Mouse (Mus musculus): Measurements from ENCODE around the gene Rasal3. TPM values are rescaled to one million over a fixed set of nuclear protein-coding genes. Genes with fewer than 3 reads are reported as not detected.

Gene Rasal3
- polyA plus RNA-seq (2014; fragmentation: Nextera tagmentation; extraction: Ambion mirVana), result 2.1 and 2.2 TPM in 2 replicates

DNA sequence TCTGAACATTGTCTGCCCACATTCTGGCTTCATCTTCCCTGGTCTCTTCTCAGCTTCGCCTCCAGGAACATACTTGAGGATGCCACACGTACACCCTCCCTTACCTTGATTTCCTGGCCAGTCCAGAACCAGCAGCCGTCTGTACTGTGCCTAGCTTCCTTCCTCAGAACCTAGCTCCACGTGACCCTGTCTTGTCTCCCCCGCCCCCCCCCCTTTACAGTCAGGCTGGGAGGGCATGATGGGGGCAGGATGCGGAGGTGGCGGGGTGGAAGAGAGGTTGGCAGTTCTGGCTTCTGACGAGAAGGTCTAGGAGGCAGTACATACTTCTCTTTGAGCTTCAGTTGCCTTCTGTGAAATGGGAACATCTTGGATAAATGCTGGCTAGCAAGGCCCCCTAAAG, at the start of gene Rasal3:
TSS of gene Rasal3 (minus strand) at position 167 of the 400 bp plus-strand sequence.
- Histone ChIP-seq H3K4me1 (replicated peaks; ENCODE audit: control insufficient read depth, insufficient read depth, low read length) (no peaks in the 10 kb centered on the region), H3K27me3 (replicated peaks; ENCODE audit: control insufficient read depth, insufficient read depth, low read length) (peaks cover 12% of the 10 kb centered on the region), H3K27ac (ENCODE audit: low read depth) (no peak within 1 kb of the TSS), H3K4me3 (ENCODE audit: low read depth, low read length) (no peak within 1 kb of the TSS), H3K9ac (ENCODE audit: low read length) (no peak within 1 kb of the TSS), H3K36me3 (ENCODE audit: control insufficient read depth, insufficient read depth, low read length) (no peaks in the 10 kb centered on the region), H3K4me2 (ENCODE audit: low read length) (no peak within 1 kb of the TSS), H3K9me3 (ENCODE audit: control insufficient read depth, low read length) (no peaks in the 10 kb centered on the region)
- DNase-seq (ENCODE audit: low spot score) (no peak), ATAC-seq (replicated peaks; ENCODE audit: low FRiP score, low TSS enrichment, low read depth) (no peak)
- WGBS, result 62% methylated on average over 8 of the region's 8 CpGs

DNA sequence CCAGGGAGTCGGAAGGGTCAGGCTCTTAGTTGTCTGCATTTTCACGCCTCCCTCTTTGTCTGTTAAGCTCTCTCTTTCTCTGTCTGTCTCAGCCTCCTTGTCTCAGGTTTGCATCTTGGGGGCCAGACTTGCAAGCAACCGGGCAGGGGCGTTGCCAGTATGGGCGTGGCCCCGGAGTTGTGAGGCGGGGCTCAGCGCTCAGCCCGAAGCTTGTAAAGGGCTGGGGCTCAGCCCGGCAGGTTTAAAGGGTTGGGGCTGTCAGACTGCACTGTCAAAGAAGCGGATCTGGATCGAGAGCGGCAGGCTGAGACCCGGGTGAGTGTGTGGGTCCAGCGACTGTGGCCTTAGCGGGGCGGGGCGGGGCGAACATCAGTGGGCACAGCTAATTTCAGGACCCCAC, 49.1 kb upstream of the Rasal3 start, which contains the start of gene Cyp4f39:
TSS of gene Cyp4f39 (plus strand) at position 242 of the 400 bp plus-strand sequence.
- ATAC-seq (replicated peaks; ENCODE audit: low FRiP score, low TSS enrichment, low read depth), result no peak
- Histone ChIP-seq H3K27ac (ENCODE audit: low read depth) (no peak within 1 kb of the TSS), H3K27me3 (replicated peaks; ENCODE audit: control insufficient read depth, insufficient read depth, low read length) (peaks cover 15% of the 10 kb centered on the region; the same call in 1 of the 2 replicates), H3K9me3 (ENCODE audit: control insufficient read depth, low read length) (no peaks in the 10 kb centered on the region), H3K9ac (ENCODE audit: low read length) (no peak within 1 kb of the TSS), H3K4me2 (ENCODE audit: low read length) (peak within 1 kb of the TSS; percentile 53), H3K36me3 (ENCODE audit: control insufficient read depth, insufficient read depth, low read length) (no peaks in the 10 kb centered on the region), H3K4me3 (ENCODE audit: low read depth, low read length) (0 out of 2 replicates have a peak within 1 kb of the TSS, but pooled peaks have one; percentile 14), H3K4me1 (replicated peaks; ENCODE audit: control insufficient read depth, insufficient read depth, low read length) (no peaks in the 10 kb centered on the region)
- WGBS, result 2% methylated on average over 19 of the region's 19 CpGs
- peak; percentile 58 for DNase-seq (ENCODE audit: low spot score)

DNA sequence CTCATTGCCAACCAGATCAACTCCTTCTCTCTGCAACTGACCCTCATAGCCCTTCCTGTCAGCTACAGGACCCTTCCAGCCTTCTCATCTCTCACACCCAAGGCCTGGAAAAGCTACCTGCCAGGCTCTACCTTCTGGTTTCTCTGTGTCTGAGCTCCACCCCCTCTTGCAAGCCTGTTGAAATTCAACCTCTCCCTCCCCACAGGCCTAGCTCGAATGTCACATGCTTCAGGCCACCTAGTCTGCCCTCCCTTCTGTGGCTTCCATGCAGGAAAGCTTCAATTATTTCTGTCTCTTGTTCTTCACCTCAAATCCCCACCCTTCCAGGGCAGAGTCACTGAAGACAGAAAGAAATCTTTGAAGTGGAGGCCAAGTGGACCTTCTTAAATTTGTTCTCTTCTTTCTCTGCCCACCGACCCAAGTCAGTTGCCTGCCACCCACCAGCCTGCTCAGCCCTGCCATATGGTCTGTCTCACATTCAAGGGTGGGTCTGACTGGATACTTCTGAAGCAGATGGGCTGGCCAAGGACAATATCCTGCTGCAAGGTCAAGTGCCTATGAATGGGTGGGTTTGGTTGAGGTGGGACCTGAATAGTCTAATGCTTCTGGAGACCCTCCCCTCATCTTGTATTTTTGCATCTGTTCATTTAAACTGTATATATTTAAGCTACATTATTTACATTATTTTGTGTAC, 47.6 kb upstream of the Rasal3 start:
- H3K9ac ChIP-seq (ENCODE audit: low read length), result no peak overlapping the region
- DNase-seq (ENCODE audit: low spot score) (no peak), ATAC-seq (replicated peaks; ENCODE audit: low FRiP score, low TSS enrichment, low read depth) (no peak)
- no peak overlapping the region for H3K27ac ChIP-seq (ENCODE audit: low read depth)
- H3K4me3 ChIP-seq (ENCODE audit: low read depth, low read length), result no peak overlapping the region
- peaks cover 15% of the 10 kb centered on the region; the same call in 1 of the 2 replicates for H3K27me3 ChIP-seq (replicated peaks; ENCODE audit: control insufficient read depth, insufficient read depth, low read length)
- WGBS, result 22% methylated on average over 2 of the region's 2 CpGs
- H3K4me1 ChIP-seq (replicated peaks; ENCODE audit: control insufficient read depth, insufficient read depth, low read length), result no peaks in the 10 kb centered on the region
- no peaks in the 10 kb centered on the region for H3K36me3 ChIP-seq (ENCODE audit: control insufficient read depth, insufficient read depth, low read length)
- H3K9me3 ChIP-seq (ENCODE audit: control insufficient read depth, low read length), result no peaks in the 10 kb centered on the region
- H3K4me2 ChIP-seq (ENCODE audit: low read length), result no peak overlapping the region

DNA sequence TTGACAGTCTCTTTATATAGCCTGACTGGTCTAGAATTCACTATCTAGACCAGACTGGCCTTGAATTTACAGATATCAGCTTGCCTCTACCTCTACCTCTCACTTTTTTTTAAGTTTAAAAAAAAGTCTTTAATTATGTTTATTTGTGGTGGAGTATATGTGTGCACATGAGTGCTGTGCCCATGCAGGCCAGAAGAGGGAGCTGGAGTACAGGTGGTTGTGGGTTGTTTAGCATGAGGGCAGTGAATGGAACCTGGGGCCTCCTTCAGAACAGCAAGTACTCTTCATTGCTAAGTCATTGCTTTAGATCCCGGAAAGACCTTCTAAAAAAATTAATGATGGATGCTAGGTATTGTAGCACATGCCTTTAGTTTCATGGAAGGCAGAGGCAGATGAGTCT, 45.7 kb upstream of the Rasal3 start:
- ATAC-seq (replicated peaks; ENCODE audit: low FRiP score, low TSS enrichment, low read depth), result no peak
- H3K9ac ChIP-seq (ENCODE audit: low read length), result no peak overlapping the region
- H3K9me3 ChIP-seq (ENCODE audit: control insufficient read depth, low read length), result no peaks in the 10 kb centered on the region
- DNase-seq (ENCODE audit: low spot score), result no peak
- H3K36me3 ChIP-seq (ENCODE audit: control insufficient read depth, insufficient read depth, low read length), result no peaks in the 10 kb centered on the region
- H3K4me1 ChIP-seq (replicated peaks; ENCODE audit: control insufficient read depth, insufficient read depth, low read length), result no peaks in the 10 kb centered on the region
- no peak overlapping the region for H3K4me3 ChIP-seq (ENCODE audit: low read depth, low read length)
- 97% methylated on average over 1 of the region's 1 CpGs for WGBS
- no peak overlapping the region for H3K4me2 ChIP-seq (ENCODE audit: low read length)
- peaks cover 15% of the 10 kb centered on the region; the same call in 1 of the 2 replicates for H3K27me3 ChIP-seq (replicated peaks; ENCODE audit: control insufficient read depth, insufficient read depth, low read length)
- H3K27ac ChIP-seq (ENCODE audit: low read depth), result no peak overlapping the region

DNA sequence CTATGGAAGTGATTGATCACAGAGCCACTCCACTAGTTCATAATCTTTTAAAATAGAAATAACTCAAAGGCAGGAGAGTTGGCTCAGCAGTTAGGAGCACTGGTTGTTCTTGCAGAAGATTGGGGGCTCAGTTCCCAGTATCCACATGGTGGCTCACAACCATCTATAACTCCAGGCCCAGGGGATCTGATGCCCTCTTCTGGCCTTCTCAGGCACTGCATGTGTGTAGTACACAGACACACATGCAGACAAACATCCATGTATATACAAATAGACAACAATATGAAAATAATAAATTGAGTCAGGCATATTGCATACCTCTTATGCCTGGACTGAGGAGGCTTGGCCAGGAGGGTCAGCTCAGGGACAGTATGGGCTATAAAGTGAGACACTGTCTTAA, 43.8 kb upstream of the Rasal3 start:
- no peak overlapping the region for H3K4me3 ChIP-seq (ENCODE audit: low read depth, low read length)
- H3K9ac ChIP-seq (ENCODE audit: low read length), result no peak overlapping the region
- DNase-seq (ENCODE audit: low spot score), result no peak
- no peaks in the 10 kb centered on the region for H3K36me3 ChIP-seq (ENCODE audit: control insufficient read depth, insufficient read depth, low read length)
- no peak for ATAC-seq (replicated peaks; ENCODE audit: low FRiP score, low TSS enrichment, low read depth)
- H3K27ac ChIP-seq (ENCODE audit: low read depth), result no peak overlapping the region
- H3K27me3 ChIP-seq (replicated peaks; ENCODE audit: control insufficient read depth, insufficient read depth, low read length), result no peaks in the 10 kb centered on the region
- no peaks in the 10 kb centered on the region for H3K9me3 ChIP-seq (ENCODE audit: control insufficient read depth, low read length)
- no peak overlapping the region for H3K4me2 ChIP-seq (ENCODE audit: low read length)
- no peaks in the 10 kb centered on the region for H3K4me1 ChIP-seq (replicated peaks; ENCODE audit: control insufficient read depth, insufficient read depth, low read length)

DNA sequence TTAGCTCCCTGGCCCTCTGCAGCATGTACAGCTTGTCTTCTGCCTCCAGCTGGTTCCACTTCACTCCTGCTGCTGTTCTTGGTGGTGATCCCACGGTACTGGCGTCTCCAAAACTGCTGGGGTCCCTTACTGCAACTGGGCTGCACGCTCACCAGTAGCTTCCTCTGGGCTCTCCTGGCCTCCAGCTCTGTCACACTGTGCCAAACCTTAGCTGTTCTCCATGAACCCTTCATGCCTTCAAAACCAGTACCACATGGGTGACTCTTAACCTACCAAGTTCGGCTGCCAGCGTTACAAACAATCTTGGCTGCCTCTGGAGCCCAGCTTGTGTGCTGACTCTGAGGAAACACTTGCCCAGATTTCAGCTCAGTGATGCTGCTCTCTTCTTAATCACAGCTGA, 41.6 kb upstream of the Rasal3 start:
- 62% methylated on average over 5 of the region's 5 CpGs for WGBS
- H3K27ac ChIP-seq (ENCODE audit: low read depth), result no peak overlapping the region
- H3K27me3 ChIP-seq (replicated peaks; ENCODE audit: control insufficient read depth, insufficient read depth, low read length), result no peaks in the 10 kb centered on the region
- H3K9ac ChIP-seq (ENCODE audit: low read length), result no peak overlapping the region
- H3K4me1 ChIP-seq (replicated peaks; ENCODE audit: control insufficient read depth, insufficient read depth, low read length), result no peaks in the 10 kb centered on the region
- DNase-seq (ENCODE audit: low spot score) (no peak), ATAC-seq (replicated peaks; ENCODE audit: low FRiP score, low TSS enrichment, low read depth) (no peak)
- H3K4me3 ChIP-seq (ENCODE audit: low read depth, low read length), result no peak overlapping the region
- no peak overlapping the region for H3K4me2 ChIP-seq (ENCODE audit: low read length)
- H3K36me3 ChIP-seq (ENCODE audit: control insufficient read depth, insufficient read depth, low read length), result no peaks in the 10 kb centered on the region
- H3K9me3 ChIP-seq (ENCODE audit: control insufficient read depth, low read length), result no peaks in the 10 kb centered on the region

DNA sequence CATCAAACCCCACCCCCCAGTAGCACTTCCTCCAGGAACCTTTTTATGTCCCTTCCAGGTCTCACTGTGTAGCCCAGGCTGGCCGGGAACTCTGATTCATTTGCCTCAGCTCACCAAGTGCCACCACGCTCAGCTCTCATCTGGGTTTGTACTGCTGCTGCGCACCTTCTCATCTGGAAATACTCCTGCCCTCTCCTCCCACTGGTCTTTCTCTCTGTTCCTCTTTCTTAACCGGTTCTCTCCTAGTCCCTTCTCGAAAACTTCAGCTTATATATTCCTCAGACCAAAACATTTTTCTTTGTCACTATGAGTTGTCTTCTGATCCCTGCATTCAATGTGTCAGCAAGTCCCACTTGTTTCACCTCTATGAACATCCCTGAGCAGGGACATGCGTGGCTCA, 39.9 kb upstream of the Rasal3 start:
- Histone ChIP-seq H3K9ac (ENCODE audit: low read length) (no peak overlapping the region), H3K4me3 (ENCODE audit: low read depth, low read length) (no peak overlapping the region), H3K4me1 (replicated peaks; ENCODE audit: control insufficient read depth, insufficient read depth, low read length) (no peaks in the 10 kb centered on the region), H3K9me3 (ENCODE audit: control insufficient read depth, low read length) (no peaks in the 10 kb centered on the region), H3K4me2 (ENCODE audit: low read length) (no peak overlapping the region), H3K27me3 (replicated peaks; ENCODE audit: control insufficient read depth, insufficient read depth, low read length) (no peaks in the 10 kb centered on the region), H3K27ac (ENCODE audit: low read depth) (no peak overlapping the region), H3K36me3 (ENCODE audit: control insufficient read depth, insufficient read depth, low read length) (no peaks in the 10 kb centered on the region)
- 75% methylated on average over 6 of the region's 6 CpGs for WGBS
- ATAC-seq (replicated peaks; ENCODE audit: low FRiP score, low TSS enrichment, low read depth), result no peak
- no peak for DNase-seq (ENCODE audit: low spot score)

DNA sequence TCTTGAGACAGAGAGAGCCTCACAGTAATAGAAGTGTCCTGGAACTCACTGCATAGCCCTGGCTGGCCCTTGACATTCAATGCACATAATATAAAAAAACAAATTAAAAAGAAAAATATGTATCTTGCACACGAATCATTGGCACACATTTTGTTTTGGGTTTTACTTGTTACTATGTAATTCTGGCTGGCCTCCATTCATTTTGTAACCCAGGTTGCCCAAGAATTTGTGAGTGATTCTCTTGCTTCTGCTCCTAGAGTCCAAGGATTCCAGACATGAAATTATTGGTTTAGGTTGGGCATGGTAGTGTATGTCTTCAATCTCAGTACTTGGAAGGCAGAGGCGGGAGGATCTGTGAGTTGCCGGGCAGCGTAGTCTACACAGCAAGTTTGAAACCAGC, 33.7 kb upstream of the Rasal3 start:
- no peak for ATAC-seq (replicated peaks; ENCODE audit: low FRiP score, low TSS enrichment, low read depth)
- WGBS, result 93% methylated on average over 4 of the region's 4 CpGs
- DNase-seq (ENCODE audit: low spot score), result no peak
- H3K9ac ChIP-seq (ENCODE audit: low read length), result no peak overlapping the region
- no peaks in the 10 kb centered on the region for H3K36me3 ChIP-seq (ENCODE audit: control insufficient read depth, insufficient read depth, low read length)
- no peaks in the 10 kb centered on the region for H3K27me3 ChIP-seq (replicated peaks; ENCODE audit: control insufficient read depth, insufficient read depth, low read length)
- no peak overlapping the region for H3K27ac ChIP-seq (ENCODE audit: low read depth)
- H3K4me2 ChIP-seq (ENCODE audit: low read length), result no peak overlapping the region
- no peaks in the 10 kb centered on the region for H3K4me1 ChIP-seq (replicated peaks; ENCODE audit: control insufficient read depth, insufficient read depth, low read length)
- no peaks in the 10 kb centered on the region for H3K9me3 ChIP-seq (ENCODE audit: control insufficient read depth, low read length)
- H3K4me3 ChIP-seq (ENCODE audit: low read depth, low read length), result no peak overlapping the region

DNA sequence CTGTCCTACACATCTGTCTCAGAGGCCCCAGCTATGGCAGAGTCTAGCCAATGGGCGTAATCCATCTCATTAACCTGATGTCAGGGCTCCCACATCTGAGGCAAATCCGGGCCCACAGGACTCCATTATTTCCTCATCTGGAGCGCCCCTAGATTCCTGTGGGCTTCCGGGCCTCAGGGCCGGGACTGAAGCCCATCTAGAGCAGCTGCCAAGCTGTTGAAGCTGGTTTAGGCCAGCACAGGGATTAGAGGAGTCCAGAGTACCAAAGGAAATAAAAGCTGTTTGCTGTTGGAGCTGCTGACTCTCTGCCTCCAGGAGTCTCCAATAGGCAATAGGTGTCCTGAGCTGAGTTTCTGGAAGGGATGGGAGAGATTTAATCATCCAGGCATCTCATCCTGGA, 31.8 kb upstream of the Rasal3 start:
- ATAC-seq (replicated peaks; ENCODE audit: low FRiP score, low TSS enrichment, low read depth) (no peak), DNase-seq (ENCODE audit: low spot score) (no peak)
- no peaks in the 10 kb centered on the region for H3K4me1 ChIP-seq (replicated peaks; ENCODE audit: control insufficient read depth, insufficient read depth, low read length)
- H3K27ac ChIP-seq (ENCODE audit: low read depth), result no peak overlapping the region
- no peak overlapping the region for H3K4me2 ChIP-seq (ENCODE audit: low read length)
- no peaks in the 10 kb centered on the region for H3K27me3 ChIP-seq (replicated peaks; ENCODE audit: control insufficient read depth, insufficient read depth, low read length)
- no peaks in the 10 kb centered on the region for H3K36me3 ChIP-seq (ENCODE audit: control insufficient read depth, insufficient read depth, low read length)
- WGBS, result 74% methylated on average over 5 of the region's 5 CpGs
- no peak overlapping the region for H3K4me3 ChIP-seq (ENCODE audit: low read depth, low read length)
- H3K9ac ChIP-seq (ENCODE audit: low read length), result no peak overlapping the region
- H3K9me3 ChIP-seq (ENCODE audit: control insufficient read depth, low read length), result no peaks in the 10 kb centered on the region

Measured in intestine, embryonic 14.5 days (tissue).